Mouse (Mus musculus) left cerebral cortex, adult 18-20 months (tissue): ENCODE data around the gene Kcnmb4. TPM values are rescaled to one million over a fixed set of nuclear protein-coding genes. Genes with fewer than 3 reads are reported as not detected.

ENCODE experiments used
- DNase-seq, 2 experiments: peaks; one replicate each; pipeline ENCODE4 v3.0.0; 2021 to 2022; ENCODE audit warnings: low spot score in 2 of 2, mixed read lengths in 1 of 2
- total RNA-seq, 2 experiments: library from RNA; stranded (reverse); gene quantifications; 2 replicates each; pipeline ENCODE4 v1.2.3; 2021

The Kcnmb4 gene
- total RNA-seq, 2 experiments from 2014 or later: 86.4 to 96.8 TPM

DNA sequence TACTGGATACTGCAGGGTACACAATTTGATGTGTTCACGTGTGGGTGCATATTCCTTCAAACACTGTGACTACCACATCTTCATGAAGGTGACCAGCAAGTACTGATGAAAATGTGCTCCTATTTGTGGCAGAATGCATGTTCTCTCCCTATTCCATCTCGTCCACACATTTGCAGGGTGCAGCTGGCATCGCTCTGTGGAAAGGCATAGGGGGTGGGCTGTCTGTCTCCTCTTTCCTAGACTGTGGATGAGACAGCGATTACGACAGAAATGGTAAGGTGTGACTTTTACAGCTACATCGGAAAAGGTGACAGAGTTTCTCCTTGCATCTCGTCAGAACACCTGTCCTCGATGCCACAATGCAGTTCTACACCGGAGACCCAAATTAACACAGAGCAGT is 14.9 kb downstream of the Kcnmb4 start:
- DNase-seq: no peak

DNA sequence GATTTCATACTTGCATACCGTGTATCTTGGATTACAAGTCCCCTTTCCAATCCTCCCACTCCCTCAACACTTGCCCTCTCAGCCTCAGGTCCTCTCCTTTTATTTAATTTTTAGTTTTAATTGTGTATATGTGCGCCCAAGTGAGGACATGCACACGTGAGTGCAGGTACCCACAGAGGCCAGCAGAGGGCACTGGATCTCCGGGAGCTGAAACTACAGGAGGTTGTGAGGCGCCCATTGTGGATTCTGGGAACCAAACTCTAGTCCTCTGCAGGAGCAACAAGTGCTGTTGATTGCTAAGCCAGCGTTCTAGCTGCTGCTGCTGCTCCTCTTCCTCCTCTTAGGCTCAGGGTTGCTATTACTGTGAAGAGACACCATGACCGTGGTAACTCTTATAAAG is 20.9 kb downstream of the Kcnmb4 start:
- no peak for DNase-seq

DNA sequence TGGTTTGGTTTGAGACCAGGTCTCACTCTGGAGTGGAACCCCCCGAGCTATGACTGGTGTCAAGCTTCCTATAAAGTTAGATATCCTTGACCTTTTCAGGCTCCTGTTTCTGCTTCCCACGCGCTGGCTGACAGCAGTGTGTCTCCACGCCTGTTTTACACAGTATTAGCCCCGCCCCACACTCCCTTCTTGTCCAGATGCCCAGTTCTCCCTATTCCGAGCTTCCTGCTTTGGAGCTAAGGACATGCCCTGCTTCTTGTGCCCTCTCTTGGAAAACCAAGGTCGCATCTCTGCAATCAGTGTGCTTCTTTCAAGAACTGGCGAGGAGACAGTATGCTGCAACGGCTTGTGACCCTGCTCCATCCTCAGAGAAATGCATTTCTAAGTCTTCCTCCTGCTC is 23.1 kb downstream of the Kcnmb4 start:
- no peak for DNase-seq

DNA sequence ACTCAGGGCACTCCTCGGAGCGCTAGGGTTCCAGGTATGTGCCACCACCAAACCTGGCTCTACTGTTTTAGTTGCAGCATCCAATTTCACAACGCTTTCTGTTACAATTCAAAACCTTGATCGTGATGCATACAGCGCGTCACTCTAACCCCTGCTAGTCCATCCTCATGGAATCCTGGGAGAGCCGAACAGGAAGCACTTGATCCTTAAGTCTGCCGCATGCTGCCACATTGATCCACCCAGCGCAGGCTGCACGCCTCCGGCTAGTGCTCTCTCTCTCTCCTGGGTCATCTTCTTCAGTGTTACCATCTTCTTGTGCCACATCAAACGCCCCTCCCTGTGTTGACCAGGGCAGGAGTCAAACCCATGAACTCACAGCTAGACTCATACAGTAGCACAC is 25.5 kb downstream of the Kcnmb4 start:
- DNase-seq: no peak

DNA sequence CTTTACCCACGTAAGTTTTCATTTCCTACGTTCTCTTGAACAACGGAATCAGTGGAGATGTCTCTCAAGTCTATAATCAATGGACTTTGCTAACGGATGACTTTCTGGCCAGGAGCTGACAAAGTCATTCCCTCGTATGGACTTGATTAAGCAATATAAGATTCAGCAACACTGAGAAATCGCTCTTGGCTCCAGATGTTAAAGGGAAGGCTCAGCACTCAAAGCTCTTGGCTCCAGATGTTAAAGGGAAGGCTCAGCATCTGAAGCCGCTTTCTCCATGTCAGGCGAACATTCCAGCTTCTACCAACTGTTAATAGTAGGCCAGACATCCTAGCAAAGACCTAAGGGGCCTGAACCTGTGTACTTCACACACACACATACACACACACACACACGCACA is 26.5 kb downstream of the Kcnmb4 start:
- DNase-seq: no peak

DNA sequence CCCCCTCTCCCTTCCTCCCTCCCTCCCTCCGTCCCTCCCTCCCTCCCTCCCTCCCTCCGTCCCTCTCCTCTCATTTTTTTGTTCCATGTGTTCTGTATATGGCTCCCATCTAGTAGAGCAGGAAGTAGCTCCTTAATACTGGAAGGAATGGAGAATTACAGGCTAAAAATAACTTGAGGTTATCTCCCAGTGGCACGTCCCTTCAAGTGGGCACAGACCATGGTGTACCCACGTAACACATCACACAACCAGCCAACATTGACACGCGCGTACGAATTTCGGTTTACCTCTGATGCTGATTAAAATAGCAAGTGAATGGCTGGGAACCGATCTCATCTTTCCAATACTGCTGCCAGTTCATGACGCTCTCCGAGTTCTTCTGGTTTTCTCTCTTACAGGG is 27.6 kb downstream of the Kcnmb4 start:
- no peak for DNase-seq

DNA sequence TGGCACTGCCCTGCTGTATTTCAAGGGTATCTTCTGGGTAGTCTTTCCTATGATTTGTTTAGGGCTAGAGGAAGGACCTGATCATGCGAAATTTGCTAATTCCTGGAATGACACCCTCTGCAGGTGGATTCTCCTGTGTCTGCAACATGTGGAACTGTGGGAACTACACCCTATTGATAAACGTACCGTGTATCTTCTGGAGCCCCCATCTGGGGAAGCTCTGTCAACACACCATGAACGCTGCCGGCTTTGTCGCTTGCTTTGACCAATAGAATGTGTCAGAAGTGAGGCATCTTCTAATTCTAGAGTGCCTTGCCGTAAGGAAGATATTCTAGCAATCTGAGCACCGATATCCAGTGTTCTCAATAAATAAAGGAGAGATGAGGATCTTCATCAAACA is 28.9 kb downstream of the Kcnmb4 start:
- DNase-seq: no peak

DNA sequence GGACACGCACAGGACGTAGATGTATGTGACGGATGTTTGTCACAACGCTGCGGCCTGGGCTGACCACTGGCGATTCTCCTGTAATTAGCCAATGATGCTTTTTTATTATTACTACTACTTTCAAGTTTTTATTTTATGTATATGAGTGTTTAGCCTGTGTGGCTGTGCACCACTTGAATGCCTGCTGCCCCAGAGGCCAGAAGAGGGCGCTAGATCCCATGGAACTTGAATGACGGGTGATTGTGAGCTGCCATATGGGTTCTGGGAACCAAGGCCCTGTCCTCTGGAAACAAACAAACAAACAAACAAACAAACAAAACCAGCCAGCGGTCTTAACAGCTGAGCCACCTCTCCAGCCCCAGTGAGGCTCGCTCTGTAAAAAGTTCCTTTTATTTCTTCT is 29.3 kb downstream of the Kcnmb4 start:
- DNase-seq: no peak

DNA sequence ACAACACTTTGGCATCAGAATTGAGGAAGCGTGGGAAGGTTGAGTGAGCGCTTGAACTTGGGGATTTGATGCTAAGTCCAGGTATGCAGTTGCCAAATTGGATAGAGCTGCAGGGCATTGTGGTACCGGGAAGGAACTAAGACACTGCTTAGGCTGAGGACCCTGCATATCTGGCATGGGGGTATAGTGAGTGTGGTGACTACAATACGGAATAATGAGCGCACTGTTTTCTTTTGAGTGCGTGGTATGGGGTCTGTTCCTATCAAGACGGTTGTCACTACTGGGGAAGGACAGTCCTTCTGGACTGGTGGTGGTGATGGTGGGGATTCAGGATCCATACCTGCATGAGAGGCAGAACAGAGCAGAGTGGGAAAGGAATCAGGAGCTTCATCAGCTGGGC is 32.7 kb downstream of the Kcnmb4 start:
- no peak for DNase-seq

DNA sequence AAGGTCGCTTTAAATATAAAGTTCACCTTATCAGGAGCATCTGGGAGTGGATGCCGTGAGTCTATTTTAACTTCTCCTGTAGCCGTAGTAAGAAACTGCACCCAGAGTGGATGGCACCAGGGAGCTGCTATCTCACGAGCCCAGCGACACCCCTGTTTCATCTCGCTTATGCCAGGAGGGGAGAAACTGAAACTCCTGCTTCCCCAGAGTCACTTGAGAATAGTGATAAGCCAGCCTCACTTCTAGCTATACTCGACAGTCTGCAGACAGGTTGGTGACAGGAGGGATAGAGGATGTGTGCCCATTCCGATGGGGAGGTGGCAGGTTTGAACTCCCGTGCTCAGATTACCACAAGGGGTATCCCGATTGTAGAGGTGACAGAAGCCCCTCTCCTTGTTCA is 33.6 kb downstream of the Kcnmb4 start:
- no peak for DNase-seq

DNA sequence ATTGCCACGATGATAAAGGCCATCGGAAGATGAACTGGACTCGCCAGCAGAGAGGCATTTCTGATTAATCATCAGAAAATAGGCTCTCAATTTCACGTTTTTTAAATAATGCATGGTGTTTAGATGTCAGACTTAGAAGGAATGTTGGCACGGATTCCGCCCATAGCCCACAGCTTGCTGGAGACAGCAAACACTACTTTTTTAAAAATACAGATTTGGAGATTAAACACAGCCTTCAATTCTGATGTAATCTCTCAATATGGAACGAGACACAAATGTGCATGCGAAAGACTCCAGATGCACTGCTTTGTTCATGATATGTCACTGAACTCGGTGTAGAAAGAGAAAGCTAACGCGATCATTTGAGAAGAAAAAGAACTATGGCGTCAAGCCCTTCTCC is 38.2 kb downstream of the Kcnmb4 start:
- no peak for DNase-seq

DNA sequence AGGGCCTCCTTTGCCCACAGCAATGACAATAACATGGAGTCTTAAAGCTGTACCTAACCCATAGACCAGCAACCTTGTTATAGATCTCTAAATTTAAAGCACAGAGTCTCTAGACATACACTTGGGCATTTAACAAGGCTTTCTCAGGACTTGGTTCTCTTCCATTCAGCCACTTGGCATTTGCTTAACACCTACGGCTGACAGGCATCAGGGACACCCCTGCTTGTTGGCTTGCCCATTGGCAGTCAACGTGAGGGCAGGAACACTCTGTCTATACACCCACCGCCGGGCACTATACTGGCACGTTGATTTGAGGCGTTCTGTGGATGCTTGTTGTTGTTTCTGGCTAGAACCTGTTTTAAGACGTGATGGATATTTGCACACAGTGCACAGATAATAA is 41.3 kb downstream of the Kcnmb4 start:
- DNase-seq: peak in 1 of 2 experiments; percentile 43

DNA sequence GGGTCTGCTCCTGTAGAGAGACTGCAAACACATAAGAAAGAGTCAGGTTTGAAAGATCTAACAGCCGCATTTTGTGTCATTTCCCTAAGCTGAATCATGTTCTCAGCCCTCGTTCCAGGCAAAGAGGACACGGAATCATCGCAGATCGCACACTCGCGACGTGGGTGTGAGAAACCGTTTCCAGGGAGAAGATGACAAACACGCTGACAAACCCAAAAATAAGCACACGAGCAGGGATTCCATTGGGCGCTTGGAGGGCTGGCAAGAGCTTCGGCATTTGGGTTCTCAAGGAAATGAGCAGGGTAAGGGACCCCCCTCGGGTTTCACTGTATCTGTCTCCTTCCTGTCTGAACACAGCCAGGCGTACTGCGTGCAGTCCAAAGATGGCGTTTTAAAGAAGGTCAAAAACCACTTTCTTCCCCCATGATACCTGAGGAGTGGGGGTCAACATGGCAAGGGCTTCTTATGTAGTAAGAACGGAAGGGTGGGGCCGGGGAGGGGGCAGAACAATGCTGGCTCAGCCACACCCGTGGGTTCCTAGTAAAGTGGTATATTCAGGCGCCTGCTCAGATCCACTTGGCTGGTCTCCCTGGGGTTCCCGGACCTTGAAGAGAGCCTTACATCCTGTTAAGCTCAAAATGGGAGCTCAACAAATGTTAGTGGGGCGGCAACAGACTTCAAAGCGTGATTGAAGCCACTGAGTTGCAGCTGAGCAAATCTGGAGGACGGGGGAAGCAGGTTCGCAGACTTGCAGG is 45.5 kb downstream of the Kcnmb4 start:
- DNase-seq: peak; percentile 76 to 88

DNA sequence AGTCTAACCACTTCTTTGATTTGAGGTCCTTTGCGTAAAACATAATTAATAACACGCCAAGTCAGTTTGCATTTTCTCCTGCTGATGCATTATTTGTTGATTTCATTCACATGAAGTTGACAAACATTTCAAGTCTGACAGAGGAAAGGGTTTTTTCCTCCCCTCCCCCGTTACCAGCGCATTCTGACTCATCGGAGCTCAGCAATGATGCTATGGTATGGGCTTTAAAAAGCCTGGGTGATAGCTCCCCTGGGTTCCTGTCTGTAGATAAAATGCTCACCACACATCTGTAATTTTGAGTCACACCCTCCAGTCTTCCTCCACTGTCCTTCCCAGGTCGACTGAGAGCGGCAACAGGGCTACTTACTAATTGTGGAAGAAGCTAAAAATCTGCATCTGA is 47.5 kb downstream of the Kcnmb4 start:
- no peak for DNase-seq

DNA sequence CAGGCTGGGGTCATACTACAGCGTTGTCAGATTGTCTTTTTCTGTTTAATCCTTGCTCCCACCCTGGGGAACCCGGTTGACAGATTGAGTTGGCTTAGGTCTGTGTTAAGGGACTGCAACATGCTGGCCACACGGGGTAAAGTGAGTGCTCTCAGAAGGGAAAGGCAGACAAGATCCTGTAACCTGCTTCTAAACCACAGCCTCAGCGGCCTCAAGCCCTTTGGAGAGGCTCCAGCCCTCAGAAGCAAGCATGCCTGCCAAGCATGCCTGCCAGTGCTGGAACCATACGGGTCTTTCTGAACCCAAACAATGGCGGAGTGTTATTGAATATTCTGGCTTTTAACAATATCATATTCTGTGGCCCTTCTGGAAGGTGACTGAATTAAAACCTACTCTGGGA is 48.8 kb downstream of the Kcnmb4 start:
- no peak for DNase-seq

DNA sequence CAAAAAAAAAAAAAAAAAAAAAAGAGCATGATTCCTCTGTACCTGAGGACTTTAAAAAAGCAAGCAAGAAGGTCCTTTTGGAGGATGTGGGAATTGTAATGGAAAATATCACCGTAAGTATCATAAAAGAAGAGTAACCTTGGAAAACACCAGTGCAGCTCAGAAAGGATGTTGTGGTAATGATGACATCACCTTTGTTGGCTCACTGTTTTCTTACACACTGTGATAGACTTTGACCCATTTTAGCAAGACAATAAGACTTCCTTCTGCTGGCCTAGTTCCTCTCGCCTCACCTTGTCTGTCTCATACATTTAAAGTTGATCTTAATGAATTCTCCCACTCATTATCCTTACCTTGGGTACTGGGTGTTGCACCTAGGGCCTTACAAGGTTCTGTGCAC is 51.1 kb downstream of the Kcnmb4 start:
- DNase-seq: no peak

DNA sequence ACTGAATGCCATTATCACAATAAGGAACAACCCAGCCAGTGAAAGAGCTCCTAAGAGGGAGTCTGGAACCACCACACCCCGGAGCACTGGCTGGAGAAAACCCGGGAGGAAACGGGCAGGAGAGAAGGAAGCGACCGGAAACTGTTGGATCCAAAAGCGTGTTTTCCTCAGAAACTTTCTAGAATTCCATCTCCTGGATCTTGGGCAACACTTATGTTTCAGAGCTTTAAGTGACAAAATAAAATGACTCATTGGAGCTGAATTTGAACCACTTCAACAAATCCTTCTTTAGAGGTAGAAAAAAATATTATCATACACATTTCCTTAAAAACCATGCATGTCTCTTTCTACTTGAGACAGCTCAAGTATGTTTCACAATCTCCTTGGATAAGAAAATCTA is 52.7 kb downstream of the Kcnmb4 start:
- DNase-seq: no peak

DNA sequence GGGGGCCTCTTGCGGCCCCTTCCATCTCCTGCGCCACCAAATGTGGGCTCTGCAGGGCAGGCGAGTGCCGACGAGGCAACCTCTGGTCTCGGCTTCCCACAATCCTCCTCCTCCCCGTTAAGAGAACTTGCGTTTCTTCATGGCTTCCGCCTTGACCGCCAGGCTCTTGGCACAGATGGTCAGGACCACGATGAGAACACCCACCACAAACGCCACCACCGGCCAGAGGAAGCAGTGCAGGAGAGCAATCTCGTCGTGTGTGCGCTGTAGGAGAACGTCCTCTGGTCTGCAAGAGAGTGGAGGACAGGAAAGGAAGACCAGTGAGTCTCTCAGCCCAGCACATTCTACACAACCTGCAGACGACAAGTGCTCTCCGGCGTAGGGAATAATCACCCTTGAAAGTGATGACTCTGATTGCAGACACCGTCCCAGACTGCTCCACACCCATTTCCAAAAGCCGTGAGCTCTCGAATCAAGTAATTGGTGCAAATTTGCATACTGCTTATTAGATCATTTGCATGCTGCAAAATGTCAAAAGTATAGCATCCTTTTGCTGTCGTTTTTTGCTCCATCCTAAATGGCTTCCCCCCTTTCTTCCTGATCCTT is 55.5 kb downstream of the Kcnmb4 start:
- DNase-seq: no peak

DNA sequence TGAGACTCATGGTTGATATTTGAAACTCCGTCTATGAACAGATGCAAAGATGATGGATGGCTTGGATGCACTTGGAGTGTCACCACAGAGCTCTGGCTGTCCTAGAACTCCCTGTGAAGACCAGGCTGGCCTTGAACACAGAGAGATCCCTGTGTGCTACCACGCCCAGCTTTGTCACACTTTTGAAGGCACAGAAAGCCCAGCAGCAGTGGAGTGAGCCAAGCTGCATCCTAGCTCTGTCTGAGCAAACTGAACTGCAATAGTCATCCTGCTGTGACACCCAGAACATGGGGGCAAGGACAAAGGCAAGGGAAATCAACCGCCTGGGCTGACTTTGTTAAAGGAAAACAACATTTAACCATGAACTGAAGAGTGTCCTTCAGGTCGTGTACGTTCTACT is 57.0 kb downstream of the Kcnmb4 start:
- no peak for DNase-seq

DNA sequence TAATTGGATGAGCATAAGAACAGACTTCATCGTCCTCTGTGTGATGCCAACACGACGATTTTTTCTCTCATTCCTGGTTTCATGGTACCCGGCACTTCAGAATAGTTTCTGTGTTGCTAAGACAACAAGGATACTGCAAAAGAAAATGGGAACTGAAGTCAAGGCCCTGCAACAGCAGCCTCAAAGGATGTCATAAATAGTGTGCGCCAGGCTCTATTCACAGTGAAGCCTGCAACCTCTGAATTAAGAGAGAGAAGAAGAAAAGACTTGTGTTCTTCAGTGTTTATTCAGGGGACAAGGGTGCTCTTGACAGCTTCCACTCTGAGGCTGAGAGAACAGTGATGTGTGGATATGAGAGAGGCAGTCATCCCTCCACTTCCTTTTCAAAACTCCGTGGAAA is 57.5 kb downstream of the Kcnmb4 start:
- no peak for DNase-seq

DNA sequence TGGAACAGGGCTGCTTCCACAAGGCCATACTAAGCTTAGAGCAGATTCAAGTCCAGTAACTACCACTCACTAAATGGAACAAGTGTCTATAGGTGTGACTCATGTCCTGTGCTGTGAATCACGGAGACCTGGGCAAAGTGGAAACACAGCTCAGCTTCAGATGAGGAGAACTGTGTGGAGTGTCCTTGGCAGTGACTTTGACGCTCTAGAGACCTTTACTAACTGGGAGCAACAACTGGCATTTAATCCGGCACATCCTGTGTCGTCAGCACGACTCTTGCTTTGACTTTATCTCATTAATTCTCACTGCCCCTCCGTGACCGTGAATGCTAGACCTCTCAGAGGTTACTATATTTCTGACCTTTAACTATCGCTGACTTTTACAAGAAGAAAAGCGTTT is 62.9 kb downstream of the Kcnmb4 start:
- DNase-seq: no peak

DNA sequence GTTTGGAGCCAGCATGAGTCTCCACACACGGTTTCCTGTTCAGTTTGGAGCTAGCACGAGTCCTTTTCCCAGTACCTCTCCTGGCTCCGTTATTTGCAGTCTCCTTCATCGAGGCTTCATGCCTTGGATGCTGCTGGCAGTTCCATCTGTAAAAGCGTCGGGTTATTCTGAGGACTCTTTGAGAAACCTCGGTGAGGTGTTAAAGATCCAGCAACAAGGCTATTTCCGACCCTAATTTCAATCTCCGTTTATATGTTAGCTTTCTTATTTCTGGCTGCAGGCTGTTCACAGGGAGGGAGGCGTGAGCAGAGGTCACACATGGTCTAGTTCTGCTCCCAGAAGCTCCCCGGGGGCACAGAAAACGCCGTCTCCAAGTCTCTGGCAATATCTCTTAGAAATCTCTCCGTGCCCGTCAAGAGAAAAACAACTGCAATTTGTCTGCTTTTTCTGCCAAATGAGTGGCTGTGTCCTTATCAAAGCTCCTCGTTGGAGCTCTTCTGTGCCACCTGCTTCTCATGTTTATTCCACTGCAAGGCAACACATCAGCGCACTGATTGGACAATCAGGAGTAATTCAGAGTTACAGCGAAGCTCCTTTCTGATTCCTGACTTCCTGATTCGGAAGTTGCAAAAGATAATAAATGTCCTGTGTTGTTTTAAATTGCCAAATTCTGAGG is 65.9 kb downstream of the Kcnmb4 start:
- no peak for DNase-seq

DNA sequence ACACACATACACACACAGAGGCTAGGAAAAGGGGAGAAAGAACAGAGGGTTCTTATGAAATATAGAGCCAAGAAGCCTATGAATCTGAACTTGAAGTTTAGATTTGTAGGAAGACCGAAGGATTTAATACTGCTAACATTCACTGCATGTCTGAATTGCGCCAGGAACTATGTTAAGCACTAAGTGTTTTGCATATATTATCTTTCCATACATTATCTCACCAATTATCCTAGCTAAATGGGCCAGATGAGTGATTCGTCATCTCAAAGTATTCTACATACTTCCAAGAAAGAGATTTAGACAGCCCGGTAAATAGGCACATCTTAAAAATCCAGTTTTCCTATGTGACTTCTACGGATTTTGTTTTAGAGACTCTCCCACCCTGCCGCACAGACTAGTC is 68.7 kb downstream of the Kcnmb4 start:
- no peak for DNase-seq
